Mouse (Mus musculus): ENCODE data around the gene Gal3st2c.

DNA sequence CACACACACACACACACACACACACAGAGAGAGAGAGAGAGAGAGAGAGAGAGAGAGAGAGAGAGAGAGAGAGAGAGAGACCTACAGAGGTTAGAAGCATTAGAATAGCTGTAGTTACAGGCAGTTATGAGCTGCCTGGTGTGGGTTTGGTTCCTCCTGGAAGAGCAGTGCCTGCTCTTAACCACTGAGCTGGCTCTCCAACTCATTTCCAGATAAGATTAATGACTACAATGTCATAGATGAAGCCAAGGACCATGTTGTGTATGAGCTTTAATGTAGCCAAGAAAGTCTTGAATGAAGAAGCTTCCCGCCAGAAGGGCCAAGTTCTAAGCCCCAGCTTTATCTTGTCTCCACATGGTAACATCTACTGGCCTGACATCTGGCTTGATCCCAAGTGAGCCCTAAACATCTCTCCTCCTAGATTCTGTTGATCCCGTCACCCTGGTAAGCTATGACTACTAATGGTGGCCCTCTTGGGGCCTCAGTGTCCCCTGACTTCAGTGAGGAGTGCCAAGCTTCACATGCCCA lies 42.8 kb downstream of the Gal3st2c start:
- TF ChIP-seq CTCF (IDR thresholded peaks at IDR 0.05; ENCODE audit: low read depth, low read length) = no peak
- TF ChIP-seq GATA1 (IDR thresholded peaks at IDR 0.05; ENCODE audit: borderline replicate concordance, low read length) = no peak
- TF ChIP-seq POLR2AphosphoS5 (IDR thresholded peaks at IDR 0.05; ENCODE audit: insufficient replicate concordance, low read depth, low read length) = no peak
- no peak for TF ChIP-seq GATA2 (IDR thresholded peaks at IDR 0.05; ENCODE audit: borderline replicate concordance, low read depth, low read length)
